Mouse (Mus musculus): ENCODE data around the gene H2afx.

- no peak for TF ChIP-seq CTCF (IDR thresholded peaks at IDR 0.05; ENCODE audit: extremely low read depth, insufficient read length, insufficient replicate concordance, low read depth, low read length)
- TF ChIP-seq POLR2A (IDR thresholded peaks at IDR 0.05; ENCODE audit: low read depth, low read length): no peak
Observed at GRCm38 (mm10) chr9:44330736-44331135, 3.8 kb upstream of the H2afx start.

Measured in small intestine, adult 2 months (tissue).